Mouse (Mus musculus) v-Abl transformed pro-B cells (cell line): Measurements from ENCODE around the gene Tspan15.

Experiments
- in situ Hi-C, 2 experiments: fragments of 400-800 bp; cut with MboI; formaldehyde crosslinking; loops; one replicate each; pipeline ENCODE4 v1.15.1; 2025; ENCODE audit not compliant: unreplicated experiment in 2 of 2

Tspan15 gene

GRCm38 (mm10) chr10:62236165-62236564 is 5.1 kb upstream of the Tspan15 start:
- in situ Hi-C loops = no loop called here

- in situ Hi-C loops = no loop called here
Observed at GRCm38 (mm10) chr10:62231811-62232210, 760 bp upstream of the Tspan15 start.

GRCm38 (mm10) chr10:62231395-62231732 is 313 bp upstream of the Tspan15 start:
- in situ Hi-C loops = no loop called here

- in situ Hi-C loops = no loop called here
Observed at GRCm38 (mm10) chr10:62228126-62228525, 2.9 kb downstream of the Tspan15 start.

GRCm38 (mm10) chr10:62225839-62226238 is 5.2 kb downstream of the Tspan15 start:
- in situ Hi-C loops = no loop called here

GRCm38 (mm10) chr10:62224231-62224630 is 6.8 kb downstream of the Tspan15 start:
- in situ Hi-C loops = no loop called here

GRCm38 (mm10) chr10:62222777-62223176 is 8.3 kb downstream of the Tspan15 start:
- in situ Hi-C loops = no loop called here

GRCm38 (mm10) chr10:62221647-62222046 is 9.4 kb downstream of the Tspan15 start:
- in situ Hi-C loops = no loop called here

- in situ Hi-C loops = no loop called here
Observed at GRCm38 (mm10) chr10:62220732-62221514, 10.1 kb downstream of the Tspan15 start.

- in situ Hi-C loops = no loop called here
Observed at GRCm38 (mm10) chr10:62218789-62219172, 12.3 kb downstream of the Tspan15 start.

GRCm38 (mm10) chr10:62218044-62218788 is 12.8 kb downstream of the Tspan15 start:
- in situ Hi-C loops = no loop called here

- in situ Hi-C loops = no loop called here
Observed at GRCm38 (mm10) chr10:62217196-62217595, 13.9 kb downstream of the Tspan15 start.

- in situ Hi-C loops = no loop called here
Observed at GRCm38 (mm10) chr10:62216595-62216994, 14.5 kb downstream of the Tspan15 start.

GRCm38 (mm10) chr10:62215633-62216032 is 15.4 kb downstream of the Tspan15 start:
- in situ Hi-C loops = no loop called here

- in situ Hi-C loops = no loop called here
Observed at GRCm38 (mm10) chr10:62215169-62215616, 15.9 kb downstream of the Tspan15 start.

- in situ Hi-C loops = no loop called here
Observed at GRCm38 (mm10) chr10:62211310-62211709, 19.7 kb downstream of the Tspan15 start.

GRCm38 (mm10) chr10:62208241-62208896 is 22.7 kb downstream of the Tspan15 start:
- in situ Hi-C loops = no loop called here

GRCm38 (mm10) chr10:62202574-62202973 is 28.5 kb downstream of the Tspan15 start:
- in situ Hi-C loops = no loop called here

GRCm38 (mm10) chr10:62198891-62199290 is 32.2 kb downstream of the Tspan15 start:
- in situ Hi-C loops = loop anchor here in 1 of 2 experiments (25.0 kb wide), 2 partner anchors 388 to 587 kb away; partner anchors contain the start of gene Kif1bp

GRCm38 (mm10) chr10:62197403-62197802 is 33.6 kb downstream of the Tspan15 start:
- in situ Hi-C loops = loop anchor here in 1 of 2 experiments (25.0 kb wide), 2 partner anchors 390 to 585 kb away; partner anchors contain the start of gene Kif1bp

GRCm38 (mm10) chr10:62195376-62195775 is 35.7 kb downstream of the Tspan15 start:
- in situ Hi-C loops = loop anchor here in 1 of 2 experiments (25.0 kb wide), 2 partner anchors 392 to 583 kb away; partner anchors contain the start of gene Kif1bp
